Mouse (Mus musculus): ENCODE results near the gene Ust. TPM values are rescaled to one million over a fixed set of nuclear protein-coding genes. Genes with fewer than 3 reads are reported as not detected.

Ust gene
- polyA plus RNA-seq, 1 experiment from 2014 or later: 4.0 TPM

DNA sequence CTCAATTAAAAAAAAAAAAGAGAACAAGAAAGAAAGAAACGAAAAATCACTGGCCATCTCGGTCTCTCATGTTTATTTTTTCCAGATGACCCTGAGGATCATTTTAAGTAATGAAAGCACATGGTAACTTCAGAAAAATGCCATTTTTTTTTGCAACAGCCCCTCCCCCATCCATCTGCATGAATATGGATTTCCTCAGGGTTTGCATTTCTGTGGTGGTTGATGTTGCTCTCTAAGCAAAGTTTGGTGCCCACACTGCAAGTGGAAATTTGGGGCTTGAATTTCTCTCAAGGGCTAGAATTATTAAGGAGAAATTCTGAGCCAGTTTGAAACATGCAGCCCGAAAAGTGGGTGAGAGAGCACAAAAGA lies 290.3 kb downstream of the Ust start:
- no peaks in the 10 kb centered on the region for H3K4me1 ChIP-seq
- H3K4me3 ChIP-seq: no peak overlapping the region
- H3K27ac ChIP-seq: no peak overlapping the region
- no peaks in the 10 kb centered on the region for H3K9me3 ChIP-seq (replicated peaks)
- no peak overlapping the region for H3K4me2 ChIP-seq
- no peaks in the 10 kb centered on the region for H3K36me3 ChIP-seq (ENCODE audit: poor library complexity, severe bottlenecking)
- 85% methylated on average over 3 of the region's 3 CpGs for WGBS
- H3K27me3 ChIP-seq: no peaks in the 10 kb centered on the region
- ATAC-seq: no peak
- no peak overlapping the region for H3K9ac ChIP-seq

DNA sequence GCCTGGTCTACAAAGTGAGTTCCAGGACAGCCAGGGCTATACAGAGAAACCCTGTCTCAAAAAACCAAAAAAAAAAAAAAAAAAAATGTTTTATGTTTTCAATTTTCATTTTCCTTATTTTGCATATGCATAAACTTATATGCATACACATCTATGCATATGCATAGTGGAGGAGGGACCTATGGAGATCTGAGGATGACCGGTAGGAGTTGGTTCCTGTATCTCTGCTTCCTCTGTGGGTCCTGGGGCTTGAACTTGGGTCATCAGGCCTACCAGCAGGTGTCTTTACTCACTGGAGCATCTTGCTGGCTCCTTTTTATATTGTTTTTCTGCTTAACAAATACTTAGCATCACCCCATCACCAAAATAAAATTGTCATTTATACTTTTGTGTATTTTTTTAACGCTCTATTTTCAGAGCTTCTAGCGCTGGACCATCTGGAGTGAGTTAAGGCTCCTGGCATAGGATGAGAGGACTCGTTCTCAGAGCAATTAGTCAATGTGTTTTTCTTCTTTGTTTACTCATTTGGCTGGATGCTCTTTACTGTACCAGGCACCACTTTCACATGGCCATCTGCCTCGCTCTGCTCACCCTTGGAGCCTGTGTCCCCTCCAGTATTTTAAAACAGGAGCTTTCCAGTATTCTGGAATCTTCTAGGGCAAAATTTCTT lies 290.8 kb downstream of the Ust start:
- Histone ChIP-seq H3K36me3 (ENCODE audit: poor library complexity, severe bottlenecking) (no peaks in the 10 kb centered on the region), H3K27ac (no peak overlapping the region), H3K9me3 (replicated peaks) (no peaks in the 10 kb centered on the region), H3K9ac (no peak overlapping the region), H3K27me3 (no peaks in the 10 kb centered on the region), H3K4me2 (no peak overlapping the region), H3K4me3 (no peak overlapping the region), H3K4me1 (no peaks in the 10 kb centered on the region)
- ATAC-seq: peak; percentile 95
- 65% methylated on average over 5 of the region's 5 CpGs for whole genome bisulfite sequencing

DNA sequence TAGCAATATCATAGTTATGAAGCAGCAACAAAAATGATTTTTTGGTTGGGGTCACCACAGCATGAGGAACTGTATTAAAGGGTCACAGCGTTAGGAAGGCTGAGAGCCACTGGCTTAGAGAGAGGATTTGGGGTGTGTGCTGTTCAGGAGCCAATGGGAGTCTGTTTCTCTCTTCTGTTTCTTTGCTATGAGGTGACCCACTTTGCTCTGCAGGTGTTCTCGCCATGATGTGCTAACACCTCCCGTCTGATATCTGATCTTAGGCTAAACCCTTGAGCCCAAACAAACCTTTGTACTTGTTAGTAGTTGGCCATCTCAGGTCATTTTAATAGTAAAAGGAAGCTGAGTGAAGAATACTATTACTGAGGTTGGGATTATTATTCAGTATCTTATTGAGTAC lies 292.0 kb downstream of the Ust start:
- no peaks in the 10 kb centered on the region for H3K36me3 ChIP-seq (ENCODE audit: poor library complexity, severe bottlenecking)
- H3K9ac ChIP-seq: no peak overlapping the region
- no peak for ATAC-seq
- H3K4me1 ChIP-seq: no peaks in the 10 kb centered on the region
- no peaks in the 10 kb centered on the region for H3K9me3 ChIP-seq (replicated peaks)
- H3K27ac ChIP-seq: no peak overlapping the region
- H3K27me3 ChIP-seq: no peaks in the 10 kb centered on the region
- 71% methylated on average over 3 of the region's 3 CpGs for WGBS
- no peak overlapping the region for H3K4me2 ChIP-seq
- H3K4me3 ChIP-seq: no peak overlapping the region

DNA sequence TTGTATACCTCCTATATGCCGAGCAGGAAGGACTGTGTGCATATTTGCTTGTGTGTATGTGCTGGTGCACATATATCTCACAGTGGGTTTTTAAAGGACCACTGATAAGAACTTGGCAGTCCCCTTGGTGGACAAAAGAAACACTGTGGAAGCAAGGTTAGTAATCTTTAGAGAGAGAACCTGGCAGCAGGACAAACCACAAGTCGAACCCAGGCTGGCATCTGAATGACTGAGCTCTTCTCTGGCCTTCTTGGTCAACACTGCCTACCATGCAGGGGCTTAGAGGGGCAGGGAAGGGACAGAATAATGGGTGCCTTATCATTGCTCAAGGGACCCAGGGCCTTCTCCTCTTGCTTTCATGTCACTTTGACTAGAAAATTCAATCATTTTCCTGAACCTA lies 294.0 kb downstream of the Ust start:
- no peaks in the 10 kb centered on the region for H3K9me3 ChIP-seq (replicated peaks)
- no peaks in the 10 kb centered on the region for H3K36me3 ChIP-seq (ENCODE audit: poor library complexity, severe bottlenecking)
- no peaks in the 10 kb centered on the region for H3K4me1 ChIP-seq
- H3K4me3 ChIP-seq: no peak overlapping the region
- WGBS: 81% methylated on average over 2 of the region's 2 CpGs
- no peak for ATAC-seq
- H3K4me2 ChIP-seq: no peak overlapping the region
- H3K27me3 ChIP-seq: no peaks in the 10 kb centered on the region
- no peak overlapping the region for H3K9ac ChIP-seq
- H3K27ac ChIP-seq: no peak overlapping the region

DNA sequence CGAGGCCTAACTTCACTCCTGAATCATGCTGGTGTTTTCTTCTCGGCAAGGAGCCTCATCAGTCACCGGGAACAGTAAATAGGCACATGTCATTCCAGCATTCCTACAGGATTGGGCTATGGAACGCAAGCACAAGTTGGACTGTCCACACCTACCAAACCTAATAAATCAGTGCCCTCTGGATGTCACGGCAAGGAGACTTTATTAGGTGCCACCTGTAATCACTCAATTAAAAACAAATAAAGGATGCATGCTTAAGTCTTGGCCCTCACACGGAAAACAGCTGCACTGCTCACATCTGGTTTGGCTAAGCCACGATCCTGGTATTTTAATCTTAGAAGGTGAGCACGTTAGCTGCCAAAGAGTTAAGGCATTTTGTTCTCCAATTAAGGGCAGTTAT lies 294.6 kb downstream of the Ust start:
- no peak for ATAC-seq
- H3K9me3 ChIP-seq (replicated peaks): no peaks in the 10 kb centered on the region
- H3K27ac ChIP-seq: no peak overlapping the region
- 86% methylated on average over 8 of the region's 8 CpGs for WGBS
- no peak overlapping the region for H3K4me3 ChIP-seq
- no peak overlapping the region for H3K9ac ChIP-seq
- no peak overlapping the region for H3K4me2 ChIP-seq
- no peaks in the 10 kb centered on the region for H3K27me3 ChIP-seq
- H3K36me3 ChIP-seq (ENCODE audit: poor library complexity, severe bottlenecking): no peaks in the 10 kb centered on the region
- no peaks in the 10 kb centered on the region for H3K4me1 ChIP-seq

DNA sequence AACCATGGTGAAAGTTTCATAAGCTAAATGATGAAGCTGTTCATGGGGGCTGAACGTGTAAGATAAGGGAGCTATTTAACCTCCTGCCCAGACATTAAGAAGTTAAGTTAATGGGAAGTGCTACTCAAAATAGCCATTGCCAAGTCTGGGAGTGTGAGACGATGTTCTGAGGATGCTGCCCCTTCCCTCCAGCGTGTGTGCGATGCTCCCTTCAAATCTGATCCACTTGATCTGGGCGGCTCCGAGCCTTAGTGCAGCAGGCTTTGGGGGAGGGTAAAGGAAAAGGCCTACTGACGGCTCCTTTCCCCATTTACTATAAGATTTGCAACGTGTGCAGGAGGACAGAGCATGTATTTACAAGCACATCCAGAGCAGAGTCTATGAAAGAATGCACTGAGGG lies 301.7 kb downstream of the Ust start:
- Histone ChIP-seq H3K27ac (no peak overlapping the region), H3K27me3 (no peaks in the 10 kb centered on the region), H3K36me3 (ENCODE audit: poor library complexity, severe bottlenecking) (no peaks in the 10 kb centered on the region), H3K4me1 (no peaks in the 10 kb centered on the region), H3K4me3 (no peak overlapping the region), H3K4me2 (no peak overlapping the region), H3K9me3 (replicated peaks) (no peaks in the 10 kb centered on the region), H3K9ac (no peak overlapping the region)
- 56% methylated on average over 8 of the region's 8 CpGs for WGBS
- no peak for ATAC-seq

DNA sequence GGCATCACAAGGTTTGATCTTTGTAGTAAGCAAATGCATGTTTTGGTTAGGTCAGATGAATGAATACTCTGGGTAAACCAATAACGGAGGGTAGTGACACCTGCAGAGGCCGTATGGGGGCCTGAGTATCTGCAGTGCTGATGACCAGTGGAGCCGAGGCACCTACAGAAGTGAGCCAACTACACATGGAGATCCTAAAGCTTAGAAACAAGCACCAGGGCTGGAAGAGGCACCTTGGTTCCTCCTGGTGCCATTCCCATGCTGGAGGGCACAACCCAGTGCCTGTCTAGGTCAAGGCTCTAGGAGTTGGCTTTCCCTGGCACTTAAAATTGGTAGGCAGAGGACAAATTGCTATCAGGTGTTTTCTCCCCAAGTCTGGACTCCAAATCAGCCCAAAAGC lies 303.4 kb downstream of the Ust start:
- Histone ChIP-seq H3K4me3 (no peak overlapping the region), H3K4me1 (peaks cover 4% of the 10 kb centered on the region; the same call in 1 of the 2 replicates), H3K4me2 (no peak overlapping the region), H3K9ac (no peak overlapping the region), H3K9me3 (replicated peaks) (no peaks in the 10 kb centered on the region), H3K27ac (no peak overlapping the region), H3K27me3 (no peaks in the 10 kb centered on the region), H3K36me3 (ENCODE audit: poor library complexity, severe bottlenecking) (no peaks in the 10 kb centered on the region)
- 99% methylated on average over 3 of the region's 3 CpGs for WGBS
- no peak for ATAC-seq

DNA sequence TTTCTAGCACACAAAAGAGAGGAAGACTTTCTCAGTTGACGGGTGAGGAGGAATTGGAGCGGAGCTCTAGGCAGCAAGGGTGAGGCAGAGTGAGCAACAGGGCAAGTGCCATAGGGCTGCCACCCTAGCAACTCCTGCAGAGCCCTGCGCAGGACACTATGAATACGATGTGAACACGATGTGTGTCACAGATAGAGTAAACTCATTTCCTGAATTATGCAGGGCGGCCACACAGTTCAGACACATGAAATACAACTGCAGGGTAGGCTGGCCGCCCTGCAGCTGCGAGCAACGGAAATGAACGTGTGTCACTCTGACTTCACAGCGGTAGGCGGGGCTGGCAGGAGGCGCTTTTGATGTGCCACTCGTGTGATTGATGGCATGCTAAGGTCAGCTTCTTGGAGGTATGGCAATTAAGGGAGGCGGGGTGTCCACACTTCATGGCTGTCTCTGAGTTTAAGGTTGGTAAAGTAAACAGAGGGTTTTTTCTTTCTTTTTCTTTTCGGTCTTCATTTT lies 304.7 kb downstream of the Ust start:
- Histone ChIP-seq H3K36me3 (ENCODE audit: poor library complexity, severe bottlenecking) (no peaks in the 10 kb centered on the region), H3K9me3 (replicated peaks) (no peaks in the 10 kb centered on the region), H3K27ac (no peak overlapping the region), H3K4me2 (no peak overlapping the region), H3K4me3 (no peak overlapping the region), H3K4me1 (peaks cover 5% of the 10 kb centered on the region; the same call in 1 of the 2 replicates), H3K9ac (no peak overlapping the region), H3K27me3 (no peaks in the 10 kb centered on the region)
- WGBS: 72% methylated on average over 16 of the region's 16 CpGs
- no peak for ATAC-seq

DNA sequence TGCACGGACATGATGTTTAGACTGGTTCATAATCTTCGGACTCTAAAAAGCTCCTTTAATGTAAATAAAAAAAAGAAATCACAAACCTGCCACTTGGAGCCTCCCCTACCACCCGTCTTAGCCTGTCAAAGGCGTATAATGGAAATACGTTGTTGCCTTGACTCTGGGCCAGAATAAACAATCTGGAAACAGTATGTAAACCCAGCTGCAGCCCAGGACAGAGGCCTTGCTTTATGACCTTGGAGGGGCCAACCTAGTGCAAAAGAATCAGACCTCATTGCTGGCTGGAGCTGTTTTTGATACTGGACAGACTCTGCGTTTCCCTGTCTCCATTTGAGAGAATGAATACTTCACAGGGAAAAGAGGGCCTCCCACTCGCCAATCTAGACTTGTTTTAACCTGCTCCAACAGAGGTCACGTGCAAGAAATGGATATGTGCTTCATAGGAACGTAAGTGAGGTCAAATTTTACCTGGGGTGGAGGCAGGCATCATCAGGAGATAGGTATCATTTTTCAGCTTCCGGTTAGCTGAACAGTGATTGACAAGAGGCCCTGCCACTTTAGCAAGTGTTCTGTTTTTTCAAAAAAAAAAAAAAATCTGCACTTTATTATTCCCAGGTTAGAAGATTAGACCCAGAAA lies 305.2 kb downstream of the Ust start:
- no peaks in the 10 kb centered on the region for H3K36me3 ChIP-seq (ENCODE audit: poor library complexity, severe bottlenecking)
- H3K9ac ChIP-seq: no peak overlapping the region
- no peaks in the 10 kb centered on the region for H3K9me3 ChIP-seq (replicated peaks)
- no peaks in the 10 kb centered on the region for H3K27me3 ChIP-seq
- no peak overlapping the region for H3K27ac ChIP-seq
- WGBS: 79% methylated on average over 10 of the region's 10 CpGs
- peaks cover 5% of the 10 kb centered on the region; the same call in 1 of the 2 replicates for H3K4me1 ChIP-seq
- no peak overlapping the region for H3K4me3 ChIP-seq
- no peak for ATAC-seq
- no peak overlapping the region for H3K4me2 ChIP-seq

DNA sequence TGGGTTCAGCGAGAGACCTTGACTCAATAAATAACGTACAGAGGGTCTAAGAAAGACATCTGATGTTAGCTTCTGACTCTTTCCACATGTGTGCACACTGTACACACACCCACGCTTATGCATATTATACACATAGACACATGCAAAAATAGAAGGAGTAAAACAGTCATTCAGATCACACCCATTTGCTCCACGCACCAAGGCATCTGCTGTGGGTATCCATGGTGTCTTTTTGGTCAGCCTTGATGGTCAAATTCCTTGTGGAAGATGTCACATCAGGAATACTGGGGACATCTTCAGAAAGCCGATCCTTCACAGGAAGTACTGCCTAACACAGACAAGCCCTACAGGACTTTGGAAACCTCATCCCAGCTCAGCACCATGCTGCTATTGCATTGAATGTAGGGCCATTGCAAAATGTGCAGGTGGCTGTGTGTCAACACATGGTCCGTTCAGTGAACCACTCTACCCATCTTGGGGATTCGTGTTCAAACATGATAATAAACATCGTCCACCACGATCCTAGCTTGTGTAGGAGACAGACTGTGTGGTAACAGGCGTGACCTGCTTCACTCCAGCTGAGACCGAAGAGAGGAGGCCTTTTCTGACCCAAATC lies 305.9 kb downstream of the Ust start:
- Histone ChIP-seq H3K4me3 (no peak overlapping the region), H3K4me1 (peaks cover 5% of the 10 kb centered on the region; the same call in 1 of the 2 replicates), H3K9me3 (replicated peaks) (no peaks in the 10 kb centered on the region), H3K9ac (no peak overlapping the region), H3K36me3 (ENCODE audit: poor library complexity, severe bottlenecking) (no peaks in the 10 kb centered on the region), H3K4me2 (no peak overlapping the region), H3K27me3 (no peaks in the 10 kb centered on the region), H3K27ac (no peak overlapping the region)
- no peak for ATAC-seq
- WGBS: 92% methylated on average over 11 of the region's 11 CpGs

DNA sequence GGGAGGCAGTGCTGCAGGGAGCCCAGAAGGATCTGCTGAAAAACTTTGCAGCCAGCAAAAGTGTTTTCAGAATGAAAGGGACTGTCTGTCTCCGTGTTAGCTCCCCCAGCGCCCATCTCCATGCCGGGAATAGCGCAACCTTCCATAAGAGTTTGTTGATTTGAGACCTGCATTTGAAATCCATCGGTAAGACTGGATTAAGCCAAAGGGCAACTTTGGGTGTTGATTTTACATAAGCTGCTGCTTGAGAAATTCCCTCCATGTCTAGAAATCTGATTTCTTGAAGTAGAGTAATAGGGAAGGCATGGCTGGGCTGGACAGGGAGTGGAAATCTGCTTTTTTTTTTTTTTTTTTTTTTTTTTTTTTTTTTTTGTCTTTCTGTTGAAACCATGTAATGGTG lies 306.9 kb downstream of the Ust start:
- H3K9me3 ChIP-seq (replicated peaks): no peaks in the 10 kb centered on the region
- H3K36me3 ChIP-seq (ENCODE audit: poor library complexity, severe bottlenecking): no peaks in the 10 kb centered on the region
- H3K27me3 ChIP-seq: no peaks in the 10 kb centered on the region
- WGBS: 86% methylated on average over 5 of the region's 5 CpGs
- no peak overlapping the region for H3K4me2 ChIP-seq
- no peak overlapping the region for H3K9ac ChIP-seq
- ATAC-seq: no peak
- no peak overlapping the region for H3K4me3 ChIP-seq
- H3K27ac ChIP-seq: no peak overlapping the region
- H3K4me1 ChIP-seq: peaks cover 5% of the 10 kb centered on the region; the same call in 1 of the 2 replicates

DNA sequence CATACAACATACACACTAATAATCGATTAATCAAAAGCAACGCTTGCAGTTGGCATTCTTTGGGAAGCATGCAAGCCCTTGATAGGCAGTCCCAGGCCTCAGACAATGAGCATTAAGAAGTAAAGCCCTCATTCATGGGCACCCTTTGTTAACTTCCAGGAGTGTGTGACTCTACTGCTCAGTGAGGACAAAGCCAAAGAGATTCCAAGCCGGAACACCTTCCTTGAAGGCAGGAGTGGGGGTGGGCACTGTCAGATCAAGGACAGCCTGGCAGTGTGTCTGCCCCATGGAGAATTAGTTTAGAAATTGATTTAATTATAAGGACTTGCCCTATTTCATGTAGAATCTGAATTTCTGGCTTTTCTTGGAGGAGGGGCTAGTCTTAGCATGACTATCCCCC lies 308.3 kb downstream of the Ust start:
- Histone ChIP-seq H3K4me3 (no peak overlapping the region), H3K27ac (no peak overlapping the region), H3K4me1 (peaks cover 5% of the 10 kb centered on the region; the same call in 1 of the 2 replicates), H3K27me3 (no peaks in the 10 kb centered on the region), H3K9ac (no peak overlapping the region), H3K4me2 (no peak overlapping the region), H3K36me3 (ENCODE audit: poor library complexity, severe bottlenecking) (no peaks in the 10 kb centered on the region), H3K9me3 (replicated peaks) (no peaks in the 10 kb centered on the region)
- ATAC-seq: no peak
- WGBS: 11% methylated on average over 3 of the region's 3 CpGs
